8 mouse cellular contexts compared by ENCODE assay signal in genomic region chr12:100167931-100168871, GRCm38 (mm10). TPM values are rescaled to one million over a fixed set of nuclear protein-coding genes. Genes with fewer than 3 reads are reported as not detected.
DNase-seq lines count a peak whose midpoint lies in the region; ATAC-seq lines count a peak whose summit lies in the region.

No protein-coding gene starts in this region.

- DNase-seq in B cell, adult 2 months: peak; percentile 55 to 63
- DNase-seq in R1 (ENCODE audit: low read depth, low spot score): peak; percentile 93
- peak; percentile 65 for DNase-seq in embryonic facial prominence, embryonic 10.5 days (ENCODE audit: low spot score)
- peak; percentile 50 for DNase-seq in kidney, postnatal 14 days
- no peak for DNase-seq in frontal cortex, adult 2 months (ENCODE audit: extremely low spot score in 1 of 2, low spot score in 1 of 2)

- peak overlapping the region; percentile 81 for H3K27ac ChIP-seq in embryonic facial prominence, embryonic 10.5 days (replicated peaks)
- H3K27ac ChIP-seq in heart, embryonic 15.5 days: peak overlapping the region; percentile 54; the same call in 1 of the 2 replicates
- H3K27ac ChIP-seq in stomach, embryonic 15.5 days: peak overlapping the region; percentile 44; the same call in 1 of the 2 replicates

- H3K4me1 ChIP-seq in embryonic facial prominence, embryonic 10.5 days: peaks cover 12% of the 10 kb centered on the region
- peaks cover 9% of the 10 kb centered on the region for H3K4me1 ChIP-seq in heart, embryonic 15.5 days (replicated peaks)
- peaks cover 6% of the 10 kb centered on the region; the same call in 1 of the 2 replicates for H3K4me1 ChIP-seq in stomach, embryonic 15.5 days

- peak overlapping the region; percentile 67 for H3K4me2 ChIP-seq in heart, embryonic 15.5 days
- peak overlapping the region; percentile 57 for H3K4me2 ChIP-seq in stomach, embryonic 15.5 days

- peak; percentile 60 for ATAC-seq in heart, embryonic 15.5 days (replicated peaks; ENCODE audit: insufficient number of reproducible peaks, insufficient read depth, low FRiP score, low read depth)
- peak; percentile 86 for ATAC-seq in megakaryocyte, adult 5-6 weeks (ENCODE audit: poor library complexity, severe bottlenecking)
- peak; percentile 74 for ATAC-seq in stomach, embryonic 15.5 days (ENCODE audit: insufficient read depth, low FRiP score, low read depth)

- H3K27me3 ChIP-seq in embryonic facial prominence, embryonic 10.5 days (replicated peaks; ENCODE audit: low read depth, poor library complexity, severe bottlenecking): no peaks in the 10 kb centered on the region
- H3K27me3 ChIP-seq in heart, embryonic 15.5 days: no peaks in the 10 kb centered on the region
- H3K27me3 ChIP-seq in stomach, embryonic 15.5 days (replicated peaks): no peaks in the 10 kb centered on the region

- peak overlapping the region; percentile 3; the same call in 1 of the 2 replicates for H3K9ac ChIP-seq in heart, embryonic 15.5 days
- no peak overlapping the region for H3K9ac ChIP-seq in stomach, embryonic 15.5 days

- H3K36me3 ChIP-seq in embryonic facial prominence, embryonic 10.5 days (replicated peaks): no peaks in the 10 kb centered on the region
- H3K36me3 ChIP-seq in heart, embryonic 15.5 days: no peaks in the 10 kb centered on the region
- H3K36me3 ChIP-seq in stomach, embryonic 15.5 days: no peaks in the 10 kb centered on the region

- no peaks in the 10 kb centered on the region for H3K9me3 ChIP-seq in embryonic facial prominence, embryonic 10.5 days
- H3K9me3 ChIP-seq in heart, embryonic 15.5 days (replicated peaks): no peaks in the 10 kb centered on the region
- no peaks in the 10 kb centered on the region for H3K9me3 ChIP-seq in stomach, embryonic 15.5 days

- WGBS in embryonic facial prominence, embryonic 10.5 days: 14% methylated on average over 28 of the region's 28 CpGs
- 12% methylated on average over 28 of the region's 28 CpGs for WGBS in heart, embryonic 15.5 days
- WGBS in stomach, embryonic 15.5 days: 10% methylated on average over 27 of the region's 28 CpGs

- H3K4me3 ChIP-seq in embryonic facial prominence, embryonic 10.5 days: peak overlapping the region; percentile 49
- peak overlapping the region; percentile 36 for H3K4me3 ChIP-seq in heart, embryonic 15.5 days
- H3K4me3 ChIP-seq in stomach, embryonic 15.5 days (replicated peaks): peak overlapping the region; percentile 24

RNA-seq across cellular contexts. Expression of gene Nrde2, which starts 8.7 kb away (rescaled TPM):
- polyA plus RNA-seq in embryonic facial prominence, embryonic 10.5 days (2016; fragmentation: Nextera tagmentation; extraction: Ambion mirVana): 16.0 and 16.2 TPM in 2 replicates
- 7.6 and 9.0 TPM in 2 replicates for polyA plus RNA-seq in heart, embryonic 15.5 days (2015; fragmentation: Nextera tagmentation; extraction: Ambion mirVana)
- 3.3 and 8.2 TPM in 2 replicates for total RNA-seq in megakaryocyte, adult 5-6 weeks (2015)
- total RNA-seq in megakaryocyte, adult 5-6 weeks (2017): 20.4 and 25.9 TPM in 2 replicates
- polyA plus RNA-seq in stomach, embryonic 15.5 days (2015; fragmentation: Nextera tagmentation; extraction: Ambion mirVana): 10.3 and 12.2 TPM in 2 replicates
- 12.0 and 14.9 TPM in 2 replicates for polyA plus RNA-seq in frontal cortex, adult 2 months (2012; rRNA removed)

RNA-seq across cellular contexts. Expression of gene Calm1, which starts 31.0 kb away (rescaled TPM):
- polyA plus RNA-seq in embryonic facial prominence, embryonic 10.5 days (2016; fragmentation: Nextera tagmentation; extraction: Ambion mirVana): 1,151 and 1,166 TPM in 2 replicates
- 731 and 759 TPM in 2 replicates for polyA plus RNA-seq in heart, embryonic 15.5 days (2015; fragmentation: Nextera tagmentation; extraction: Ambion mirVana)
- 717 and 805 TPM in 2 replicates for total RNA-seq in megakaryocyte, adult 5-6 weeks (2015)
- total RNA-seq in megakaryocyte, adult 5-6 weeks (2017): 1,003 and 1,237 TPM in 2 replicates
- polyA plus RNA-seq in stomach, embryonic 15.5 days (2015; fragmentation: Nextera tagmentation; extraction: Ambion mirVana): 1,764 and 1,796 TPM in 2 replicates
- 1,569 and 1,574 TPM in 2 replicates for polyA plus RNA-seq in frontal cortex, adult 2 months (2012; rRNA removed)

RNA-seq across cellular contexts. Expression of gene Psmc1, which starts 58.2 kb away (rescaled TPM):
- 392 and 405 TPM in 2 replicates for polyA plus RNA-seq in embryonic facial prominence, embryonic 10.5 days (2016; fragmentation: Nextera tagmentation; extraction: Ambion mirVana)
- 173 and 182 TPM in 2 replicates for polyA plus RNA-seq in heart, embryonic 15.5 days (2015; fragmentation: Nextera tagmentation; extraction: Ambion mirVana)
- 151 and 157 TPM in 2 replicates for total RNA-seq in megakaryocyte, adult 5-6 weeks (2015)
- 154 and 189 TPM in 2 replicates for total RNA-seq in megakaryocyte, adult 5-6 weeks (2017)
- polyA plus RNA-seq in stomach, embryonic 15.5 days (2015; fragmentation: Nextera tagmentation; extraction: Ambion mirVana): 206 and 240 TPM in 2 replicates
- polyA plus RNA-seq in frontal cortex, adult 2 months (2012; rRNA removed): 133 and 152 TPM in 2 replicates

Comparison
In these comparisons a context has a peak if more than half of its experiments do, and no peak if none do; other contexts are left out.
1. DNase-seq: peak in B cell, adult 2 months (2 of 2), R1 (single experiment), embryonic facial prominence, embryonic 10.5 days (single experiment) and kidney, postnatal 14 days (single experiment); none in frontal cortex, adult 2 months (0 of 2).
2. Peak in every context shown above with its lines, with median percentiles within 50 percentile points of each other: H3K27ac ChIP-seq, H3K4me3 ChIP-seq and ATAC-seq.